Mouse (Mus musculus): Measurements from ENCODE around the gene Spindoc. TPM values are rescaled to one million over a fixed set of nuclear protein-coding genes. Genes with fewer than 3 reads are reported as not detected.

Gene Spindoc
- total and polyA plus RNA-seq, 3 experiments, result 13.0 to 54.1 TPM; not detected in 1

- peaks cover 7 to 48% of the 10 kb centered on the region in 2 experiments for H3K36me3 ChIP-seq (ENCODE audit: control insufficient read depth in 1 of 2, insufficient read depth in 2 of 2, low read length in 2 of 2)
- H3K4me1 ChIP-seq (ENCODE audit: control insufficient read depth in 1 of 2, insufficient read depth in 2 of 2, low read length in 2 of 2), result peaks cover 13 to 34% of the 10 kb centered on the region in 2 experiments
- H3K9me3 ChIP-seq (replicated peaks; ENCODE audit: insufficient read depth, low read length), result no peaks in the 10 kb centered on the region
- H3K27ac ChIP-seq (ENCODE audit: control insufficient read depth, low read depth, low read length), result no peak overlapping the region
- no peaks in the 10 kb centered on the region for H3K27me3 ChIP-seq (ENCODE audit: control insufficient read depth in 1 of 2, insufficient read depth in 2 of 2, low read length in 2 of 2)
- H3K79me2 ChIP-seq (ENCODE audit: control insufficient read depth, insufficient read depth, low read length, poor library complexity), result peaks cover 46% of the 10 kb centered on the region
- no peak for DNase-seq (ENCODE audit: low read depth, low spot score)
- TF ChIP-seq MEF2A (IDR thresholded peaks at IDR 0.05; ENCODE audit: extremely low read depth, insufficient replicate concordance, low read depth, low read length, poor library complexity, severe bottlenecking), result no peak
- no peak for TF ChIP-seq ZKSCAN1 (IDR thresholded peaks at IDR 0.05; ENCODE audit: low read depth, low read length)
- no peak for TF ChIP-seq KAT2A (conservative IDR thresholded peaks at IDR 0.05; ENCODE audit: low read depth, low read length)
- TF ChIP-seq MYC (IDR thresholded peaks at IDR 0.05; ENCODE audit: low read depth, low read length), result no peak
- no peak for TF ChIP-seq TBP (IDR thresholded peaks at IDR 0.05; ENCODE audit: low read depth, low read length)
- TF ChIP-seq HCFC1 (IDR thresholded peaks at IDR 0.05; ENCODE audit: low read depth, low read length), result no peak
- no peak for TF ChIP-seq JUND (IDR thresholded peaks at IDR 0.05; ENCODE audit: low read depth, low read length)
- H3K4me3 ChIP-seq (ENCODE audit: control insufficient read depth in 1 of 2, insufficient read depth in 1 of 2, low read depth in 2 of 2, low read length in 2 of 2), result no peak overlapping the region
- no peak overlapping the region for H3K9ac ChIP-seq (ENCODE audit: control insufficient read depth, low read depth, low read length, poor library complexity, severe bottlenecking)
These were observed 66.0 kb downstream of the Spindoc start for GRCm38 (mm10) chr19:7316822-7317221.

GRCm38 (mm10) chr19:7315587-7315984 is 67.2 kb downstream of the Spindoc start:
- peaks cover 17 to 45% of the 10 kb centered on the region in 2 experiments for H3K4me1 ChIP-seq (ENCODE audit: control insufficient read depth in 1 of 2, insufficient read depth in 2 of 2, low read length in 2 of 2)
- DNase-seq (ENCODE audit: low read depth, low spot score), result peak; percentile 61
- TF ChIP-seq MAFK (IDR thresholded peaks at IDR 0.05; ENCODE audit: borderline replicate concordance, low read depth, low read length) (peak; percentile 80; the same call in 1 of the 2 replicates), NELFE (IDR thresholded peaks at IDR 0.05; ENCODE audit: low read depth, low read length) (no peak), ZNF384 (IDR thresholded peaks at IDR 0.05; ENCODE audit: low read depth, low read length) (peak; percentile 73), ETS1 (IDR thresholded peaks at IDR 0.05; ENCODE audit: low read depth, low read length) (peak; percentile 45; the same call in 1 of the 2 replicates), CHD2 (IDR thresholded peaks at IDR 0.05; ENCODE audit: low read length) (no peak), ZMIZ1 (IDR thresholded peaks at IDR 0.05; ENCODE audit: low read depth, low read length) (no peak), ZKSCAN1 (IDR thresholded peaks at IDR 0.05; ENCODE audit: low read depth, low read length) (no peak), ELF1 (IDR thresholded peaks at IDR 0.05; ENCODE audit: low read depth, low read length) (no peak), MYC (IDR thresholded peaks at IDR 0.05; ENCODE audit: low read depth, low read length) (no peak), NRF1 (IDR thresholded peaks at IDR 0.05; ENCODE audit: insufficient read depth, low read depth, low read length, poor library complexity, severe bottlenecking) (no peak), BHLHE40 (IDR thresholded peaks at IDR 0.05; ENCODE audit: borderline replicate concordance, low read depth, low read length) (no peak), KAT2A (conservative IDR thresholded peaks at IDR 0.05; ENCODE audit: low read depth, low read length) (no peak), CHD1 (IDR thresholded peaks at IDR 0.05; ENCODE audit: low read depth, low read length) (no peak), EP300 (IDR thresholded peaks at IDR 0.05; ENCODE audit: low read depth in 1 of 2, low read length in 2 of 2) (peak; percentile 76 to 83), SIN3A (IDR thresholded peaks at IDR 0.05; ENCODE audit: low read length) (no peak; the same call in 1 of the 2 replicates), UBTF (IDR thresholded peaks at IDR 0.05; ENCODE audit: borderline replicate concordance, insufficient read depth, low read depth, low read length) (no peak), MEF2A (IDR thresholded peaks at IDR 0.05; ENCODE audit: extremely low read depth, insufficient replicate concordance, low read depth, low read length, poor library complexity, severe bottlenecking) (no peak), POLR2AphosphoS5 (IDR thresholded peaks at IDR 0.05; ENCODE audit: borderline replicate concordance, low read depth, low read length) (no peak), POLR2A (IDR thresholded peaks at IDR 0.05; ENCODE audit: control insufficient read depth in 1 of 2, insufficient read depth in 1 of 2, low read depth in 1 of 2, low read length in 2 of 2, poor library complexity in 1 of 2) (no peak), USF1 (IDR thresholded peaks at IDR 0.05; ENCODE audit: low read depth, low read length) (no peak), MAZ (IDR thresholded peaks at IDR 0.05; ENCODE audit: low read depth, low read length) (no peak), TCF12 (IDR thresholded peaks at IDR 0.05; ENCODE audit: low read depth, low read length) (peak; percentile 76), SMC3 (IDR thresholded peaks at IDR 0.05; ENCODE audit: low read depth, low read length) (no peak), MAX (IDR thresholded peaks at IDR 0.05; ENCODE audit: low read length) (no peak), CTCF (IDR thresholded peaks at IDR 0.05 in 2 of 3, conservative IDR thresholded peaks at IDR 0.05 in 1 of 3; ENCODE audit: control insufficient read depth in 1 of 3, insufficient read depth in 1 of 3, low read depth in 2 of 3, low read length in 3 of 3, poor library complexity in 1 of 3, severe bottlenecking in 1 of 3) (no peak), POLR2AphosphoS2 (IDR thresholded peaks at IDR 0.05; ENCODE audit: low read length) (no peak), ZC3H11A (IDR thresholded peaks at IDR 0.05; ENCODE audit: low read depth, low read length) (no peak), RCOR1 (IDR thresholded peaks at IDR 0.05; ENCODE audit: low read depth, low read length) (peak; percentile 96)

More at GRCm38 (mm10) chr19:7315587-7315984, 67.2 kb downstream of the Spindoc start:
- Histone ChIP-seq H3K4me3 (ENCODE audit: control insufficient read depth in 1 of 2, insufficient read depth in 1 of 2, low read depth in 2 of 2, low read length in 2 of 2) (no peak overlapping the region), H3K79me2 (ENCODE audit: control insufficient read depth, insufficient read depth, low read length, poor library complexity) (peaks cover 46% of the 10 kb centered on the region), H3K36me3 (ENCODE audit: control insufficient read depth in 1 of 2, insufficient read depth in 2 of 2, low read length in 2 of 2) (peaks cover 7 to 56% of the 10 kb centered on the region in 2 experiments), H3K27ac (ENCODE audit: control insufficient read depth, low read depth, low read length) (peak overlapping the region; percentile 60), H3K27me3 (ENCODE audit: control insufficient read depth in 1 of 2, insufficient read depth in 2 of 2, low read length in 2 of 2) (no peaks in the 10 kb centered on the region), H3K9ac (ENCODE audit: control insufficient read depth, low read depth, low read length, poor library complexity, severe bottlenecking) (no peak overlapping the region), H3K9me3 (replicated peaks; ENCODE audit: insufficient read depth, low read length) (no peaks in the 10 kb centered on the region)
